Mouse (Mus musculus) hindbrain, embryonic 12.5 days (tissue): Measurements from ENCODE around the gene Abhd13. TPM values are rescaled to one million over a fixed set of nuclear protein-coding genes. Genes with fewer than 3 reads are reported as not detected.

Experiments used
- ATAC-seq: fragments of 200-750 bp; cut with Nextera tagmentation; 2 replicates; pipeline ENCODE4 v1.8.0; 2017; ENCODE audit warnings: moderate TSS enrichment; ENCODE audit not compliant: low FRiP score
- H3K27ac ChIP-seq: fragments of 300-500 bp; sonication (generic); 2 replicates; pipeline ENCODE4 v1.5.1; 2016; ENCODE audit warnings: mild to moderate bottlenecking
- H3K27me3 ChIP-seq: fragments of 300-500 bp; sonication (generic); 2 replicates; pipeline ENCODE4 v1.6.1; 2016; ENCODE audit warnings: mild to moderate bottlenecking
- H3K36me3 ChIP-seq: fragments of 300-500 bp; sonication (generic); 2 replicates; pipeline ENCODE4 v1.6.1; 2016; ENCODE audit warnings: mild to moderate bottlenecking
- H3K4me1 ChIP-seq: fragments of 300-500 bp; sonication (generic); 2 replicates; pipeline ENCODE4 v1.6.1; 2016
- H3K4me2 ChIP-seq: fragments of 300-500 bp; sonication (generic); replicated peaks from 2 replicates; pipeline ENCODE4 v1.6.1; 2016; ENCODE audit warnings: mild to moderate bottlenecking
- H3K4me3 ChIP-seq: fragments of 300-500 bp; sonication (generic); 2 replicates; pipeline ENCODE4 v1.5.1; 2016; ENCODE audit warnings: mild to moderate bottlenecking
- H3K9ac ChIP-seq: fragments of 300-500 bp; sonication (generic); 2 replicates; pipeline ENCODE4 v1.6.1; 2016; ENCODE audit warnings: mild to moderate bottlenecking, moderate library complexity
- H3K9me3 ChIP-seq: fragments of 300-500 bp; sonication (generic); replicated peaks from 2 replicates; pipeline ENCODE4 v1.6.1; 2016; ENCODE audit warnings: mild to moderate bottlenecking
- WGBS: fragments of 180-500 bp; shearing (Covaris S2); methylation state at CpG from one replicate; pipeline ENCODE4 v1.1.7; 2016; 5-methylcytosine and 5-hydroxymethylcytosine counted together
- polyA plus RNA-seq: library from polyadenylated mRNA; unstranded; fragments of >200 nt; fragmentation: Nextera tagmentation; extraction: Ambion mirVana; gene quantifications from 2 replicates; pipeline ENCODE4 v1.2.1, GENCODE M21; 2016

Abhd13 gene
- polyA plus RNA-seq = 19.2 and 21.3 TPM in 2 replicates

DNA sequence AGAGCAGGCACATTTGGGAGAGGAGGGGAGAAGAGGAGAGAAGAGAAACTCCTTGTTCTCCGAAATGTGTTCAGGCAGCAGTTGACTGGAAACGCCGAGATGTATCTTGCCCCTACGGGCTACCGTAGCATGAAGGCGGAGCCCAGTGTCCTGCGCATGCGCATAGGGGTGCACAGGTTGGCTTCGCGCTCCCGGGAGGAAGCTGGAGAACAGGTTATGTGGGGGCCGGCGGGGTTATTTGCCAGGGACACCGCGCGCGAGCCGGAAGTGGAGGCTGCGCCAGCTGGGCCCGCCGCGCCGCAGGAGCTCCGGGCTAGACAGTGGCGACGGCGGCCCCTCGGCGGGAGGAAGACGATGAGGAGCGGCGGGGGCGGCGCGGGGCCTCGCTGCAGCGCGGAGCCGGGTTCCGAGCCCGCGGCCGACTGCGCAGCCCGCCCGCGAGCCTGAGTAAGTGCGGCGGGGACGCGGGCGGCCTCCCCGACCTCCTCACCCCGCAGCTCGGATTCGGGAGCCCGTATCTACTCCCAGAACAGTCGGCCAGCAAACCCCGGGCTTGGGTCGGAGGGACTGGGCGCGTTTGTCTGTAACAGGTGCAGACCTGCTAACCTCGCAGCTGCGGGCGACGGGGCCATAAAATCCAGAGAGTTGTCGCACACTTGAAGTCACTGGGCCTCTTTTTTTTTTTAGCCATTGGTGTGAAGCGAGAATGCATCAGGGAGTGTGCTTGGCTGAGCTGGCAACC is at the start of gene Abhd13, which contains the start of gene Lig4:
Gene Abhd13, plus strand, starts transcription at position 135 of the 742 bp plus-strand sequence.
Gene Lig4, minus strand, starts transcription at position 114 of the 742 bp plus-strand sequence.
- Histone ChIP-seq H3K4me1 (peaks cover 33% of the 10 kb centered on the region), H3K4me3 (peak within 1 kb of the TSS; percentile 95), H3K36me3 (peaks cover 8% of the 10 kb centered on the region), H3K27me3 (no peaks in the 10 kb centered on the region), H3K4me2 (peak within 1 kb of the TSS; percentile 67), H3K9ac (peak within 1 kb of the TSS; percentile 95), H3K27ac (peak within 1 kb of the TSS; percentile 91), H3K9me3 (no peaks in the 10 kb centered on the region)
- WGBS = under 1% methylated on average over 56 of the region's 68 CpGs
- ATAC-seq = peak; percentile 55

DNA sequence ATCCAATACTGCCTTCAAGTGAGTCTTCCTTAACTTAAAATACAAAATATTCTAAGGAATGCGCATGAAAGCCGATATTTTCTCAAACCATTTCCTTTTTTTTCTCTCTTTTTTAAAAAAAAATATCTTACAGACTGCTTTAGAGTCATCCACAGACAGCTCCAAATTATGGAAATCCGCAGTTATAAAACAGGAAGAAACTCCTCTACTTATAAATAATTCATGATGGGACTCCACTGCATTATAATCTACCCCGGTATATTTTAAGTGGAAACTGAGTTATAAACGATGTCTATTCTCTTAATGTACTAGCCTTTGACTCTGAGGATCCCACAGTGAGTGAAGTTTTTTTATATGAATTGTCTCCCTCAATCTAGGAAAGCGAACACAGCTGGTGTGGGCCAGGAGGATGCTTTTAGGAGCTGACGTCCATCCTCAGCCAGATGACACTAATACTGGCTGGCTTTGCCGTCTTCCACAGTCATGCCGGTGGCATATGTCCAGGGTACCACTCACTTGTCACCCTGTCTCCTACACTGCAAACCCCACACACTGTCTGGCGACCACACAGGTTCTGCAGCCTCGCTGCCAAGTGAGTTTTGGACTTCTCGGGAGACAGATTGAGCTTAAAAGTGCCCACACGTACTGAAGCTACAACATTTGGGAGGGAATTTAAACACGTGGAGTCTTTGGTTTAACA is 47.6 kb upstream of the Abhd13 start:
- Histone ChIP-seq H3K27me3 (no peaks in the 10 kb centered on the region), H3K27ac (no peak overlapping the region), H3K36me3 (no peaks in the 10 kb centered on the region), H3K4me1 (no peaks in the 10 kb centered on the region), H3K4me3 (no peak overlapping the region), H3K9ac (no peak overlapping the region), H3K9me3 (no peaks in the 10 kb centered on the region), H3K4me2 (no peak overlapping the region)
- ATAC-seq = no peak
- WGBS = 81% methylated on average over 14 of the region's 14 CpGs

DNA sequence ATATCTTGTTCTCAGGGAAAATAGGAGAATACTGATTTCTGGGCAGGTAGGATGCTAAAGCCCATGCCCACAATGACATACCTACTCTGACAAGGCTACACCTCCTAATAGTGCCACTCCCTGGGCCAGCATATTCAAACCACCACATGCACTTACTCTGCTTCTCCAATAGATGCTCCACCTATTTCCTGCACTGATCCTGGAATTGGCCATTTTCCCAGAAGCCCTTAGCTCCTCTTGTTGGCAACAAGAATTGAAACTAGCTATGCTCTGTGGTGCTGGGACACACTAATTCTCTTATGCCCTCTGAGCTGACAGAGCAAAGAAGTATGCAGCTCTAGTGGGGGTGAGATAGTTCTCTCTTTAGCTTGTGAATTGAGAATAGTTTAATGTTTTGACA is 44.8 kb upstream of the Abhd13 start:
- Histone ChIP-seq H3K4me1 (no peaks in the 10 kb centered on the region), H3K4me3 (no peak overlapping the region), H3K27me3 (no peaks in the 10 kb centered on the region), H3K36me3 (no peaks in the 10 kb centered on the region), H3K27ac (no peak overlapping the region), H3K9me3 (no peaks in the 10 kb centered on the region), H3K9ac (no peak overlapping the region), H3K4me2 (no peak overlapping the region)
- ATAC-seq = no peak

GRCm38 (mm10) chr8:9934891-9935565 is 42.5 kb upstream of the Abhd13 start:
- 41% methylated on average over 10 of the region's 10 CpGs for WGBS
- Histone ChIP-seq H3K4me2 (no peak overlapping the region), H3K9ac (no peak overlapping the region), H3K9me3 (no peaks in the 10 kb centered on the region), H3K27ac (no peak overlapping the region), H3K4me1 (no peaks in the 10 kb centered on the region), H3K4me3 (no peak overlapping the region), H3K27me3 (no peaks in the 10 kb centered on the region), H3K36me3 (no peaks in the 10 kb centered on the region)
- ATAC-seq = peak; percentile 48; the same call in 1 of the 2 replicates

DNA sequence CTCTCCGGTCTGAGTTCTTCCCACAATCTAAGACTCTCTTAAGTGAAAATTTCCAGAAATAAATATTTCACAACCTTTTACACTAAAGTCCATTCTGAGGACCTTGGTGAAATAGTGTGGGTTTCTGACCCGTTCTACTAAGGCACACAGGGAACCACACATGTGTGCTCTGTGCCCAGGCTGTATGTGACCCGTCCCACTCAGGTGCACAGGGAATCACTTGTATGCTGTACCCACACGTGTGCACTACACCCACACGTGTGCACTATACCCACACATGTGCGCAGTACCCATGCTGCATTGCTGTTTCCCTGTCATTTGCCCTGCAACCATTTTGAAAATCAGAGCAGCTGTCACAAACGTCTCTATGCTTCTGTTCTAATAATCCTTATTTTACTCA is 41.9 kb upstream of the Abhd13 start:
- Histone ChIP-seq H3K4me3 (no peak overlapping the region), H3K27me3 (no peaks in the 10 kb centered on the region), H3K9ac (no peak overlapping the region), H3K9me3 (no peaks in the 10 kb centered on the region), H3K27ac (no peak overlapping the region), H3K4me1 (no peaks in the 10 kb centered on the region), H3K4me2 (no peak overlapping the region), H3K36me3 (no peaks in the 10 kb centered on the region)
- 0 out of 2 replicates have a peak, but pooled peaks have one; percentile 40 for ATAC-seq
- 70% methylated on average over 7 of the region's 7 CpGs for WGBS

DNA sequence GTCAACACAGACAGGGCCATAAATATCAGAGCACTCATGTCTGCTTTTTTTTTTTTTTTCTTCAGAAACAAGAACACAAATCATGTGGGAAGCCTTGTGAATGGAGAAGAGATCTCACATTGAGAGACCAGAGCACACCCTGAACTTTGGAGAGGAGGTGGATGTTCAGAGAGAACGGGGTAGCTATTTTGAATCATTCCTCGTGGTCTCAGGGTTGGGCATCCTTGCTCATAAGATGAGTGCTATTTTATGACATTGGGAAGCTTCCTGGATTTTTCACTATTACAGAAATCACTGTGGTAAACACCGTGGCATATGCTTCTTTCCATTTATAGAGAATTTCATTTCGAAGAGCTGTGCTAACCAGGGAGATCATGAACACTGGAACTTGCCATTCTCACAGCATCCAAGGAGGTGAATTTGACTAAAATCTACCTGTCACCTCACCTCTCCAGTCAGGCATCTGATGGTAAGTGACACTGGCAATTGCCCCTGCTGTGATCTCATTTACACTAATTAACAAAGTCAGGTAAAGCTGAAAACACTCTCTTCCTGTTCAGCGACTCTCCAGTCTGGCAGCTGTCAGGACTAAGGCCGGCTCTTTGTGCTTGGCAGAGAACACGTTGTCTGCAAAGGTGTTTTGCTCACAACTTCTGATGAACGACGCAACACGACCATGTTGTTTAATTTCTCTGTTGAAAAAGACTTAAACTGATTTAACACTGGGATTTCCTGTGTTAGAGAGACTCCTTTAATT is 28.2 kb upstream of the Abhd13 start:
- Histone ChIP-seq H3K27ac (no peak overlapping the region), H3K36me3 (no peaks in the 10 kb centered on the region), H3K9ac (no peak overlapping the region), H3K4me2 (no peak overlapping the region), H3K9me3 (no peaks in the 10 kb centered on the region; the same call in 1 of the 2 replicates), H3K4me3 (no peak overlapping the region), H3K4me1 (no peaks in the 10 kb centered on the region), H3K27me3 (no peaks in the 10 kb centered on the region)
- WGBS = 68% methylated on average over 10 of the region's 10 CpGs
- no peak for ATAC-seq

GRCm38 (mm10) chr8:9958338-9958737 is 19.2 kb upstream of the Abhd13 start:
- no peak overlapping the region for H3K4me2 ChIP-seq
- no peak for ATAC-seq
- H3K27me3 ChIP-seq = no peaks in the 10 kb centered on the region
- no peaks in the 10 kb centered on the region for H3K4me1 ChIP-seq
- H3K36me3 ChIP-seq = no peaks in the 10 kb centered on the region
- H3K9ac ChIP-seq = no peak overlapping the region
- no peak overlapping the region for H3K27ac ChIP-seq
- H3K4me3 ChIP-seq = no peak overlapping the region
- H3K9me3 ChIP-seq = no peaks in the 10 kb centered on the region
- WGBS = 65% methylated on average over 4 of the region's 4 CpGs

DNA sequence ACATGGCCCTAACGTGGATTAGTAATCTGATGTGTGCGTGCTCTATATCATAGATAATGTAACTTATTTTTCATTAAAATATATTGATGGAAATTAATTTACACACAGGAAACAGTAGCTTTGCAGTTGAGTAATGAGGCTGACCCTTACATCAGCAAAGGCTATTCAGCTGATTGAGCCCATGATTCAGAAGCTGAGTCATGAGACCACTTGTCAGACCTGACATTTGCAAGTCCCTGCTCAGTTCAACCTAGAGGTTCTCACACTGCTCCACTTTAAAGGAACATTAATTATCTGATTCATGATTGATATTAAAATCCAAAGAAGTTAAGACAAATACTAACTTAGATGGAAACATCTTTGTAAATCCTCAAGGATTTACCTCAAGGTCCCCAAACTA is 17.6 kb upstream of the Abhd13 start:
- no peak for ATAC-seq
- Histone ChIP-seq H3K9ac (no peak overlapping the region), H3K4me1 (no peaks in the 10 kb centered on the region), H3K36me3 (no peaks in the 10 kb centered on the region), H3K4me3 (no peak overlapping the region), H3K27me3 (no peaks in the 10 kb centered on the region), H3K27ac (no peak overlapping the region), H3K4me2 (no peak overlapping the region), H3K9me3 (no peaks in the 10 kb centered on the region)
- WGBS = 90% methylated on average over 2 of the region's 2 CpGs

DNA sequence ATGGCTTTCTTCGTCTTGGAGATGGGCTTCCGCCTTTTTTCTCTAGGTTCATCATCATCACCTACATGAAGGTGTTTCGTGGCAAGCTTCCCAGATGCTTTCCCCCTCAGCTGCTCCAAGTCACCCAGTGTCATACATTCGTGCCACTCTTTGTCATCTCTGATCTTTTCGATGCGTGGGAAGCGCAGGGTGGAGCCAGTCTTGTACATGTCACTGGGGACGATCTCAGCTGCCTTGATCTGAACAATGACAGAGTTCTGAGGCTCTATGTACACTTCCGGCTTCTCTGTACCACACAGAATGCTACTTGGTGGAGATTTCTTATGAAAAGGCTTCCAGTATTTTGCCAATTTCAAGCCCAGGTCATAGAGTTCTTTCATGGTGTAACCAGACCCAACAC is 5.6 kb upstream of the Abhd13 start:
- 96% methylated on average over 9 of the region's 9 CpGs for WGBS
- Histone ChIP-seq H3K36me3 (peaks cover 41% of the 10 kb centered on the region), H3K27me3 (no peaks in the 10 kb centered on the region), H3K4me1 (peaks cover 10% of the 10 kb centered on the region), H3K9ac (no peak overlapping the region), H3K4me2 (no peak overlapping the region), H3K27ac (no peak overlapping the region), H3K9me3 (no peaks in the 10 kb centered on the region), H3K4me3 (no peak overlapping the region)
- no peak for ATAC-seq

DNA sequence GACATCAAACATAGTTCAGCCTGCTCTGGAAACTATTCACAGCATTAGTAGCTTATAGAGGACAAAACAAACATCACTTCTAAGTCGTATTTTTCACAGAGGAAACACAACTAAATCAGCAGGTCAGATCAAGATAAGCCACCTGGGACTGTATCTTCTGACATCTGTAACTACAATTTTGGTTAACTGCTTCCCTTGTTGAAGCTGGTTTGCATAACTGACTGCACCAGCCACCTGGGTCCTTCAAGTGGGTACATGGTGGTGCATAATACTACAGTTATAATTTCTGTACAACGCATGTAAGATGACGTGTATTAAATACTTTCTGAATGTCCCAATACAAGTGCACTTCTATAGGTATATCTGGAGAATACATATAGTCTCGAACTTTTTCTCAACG is 2.2 kb upstream of the Abhd13 start:
- Histone ChIP-seq H3K4me2 (peak overlapping the region; percentile 67), H3K4me3 (peak overlapping the region; percentile 74), H3K27ac (no peak overlapping the region), H3K9me3 (no peaks in the 10 kb centered on the region), H3K27me3 (no peaks in the 10 kb centered on the region), H3K36me3 (peaks cover 28% of the 10 kb centered on the region), H3K9ac (peak overlapping the region; percentile 73), H3K4me1 (peaks cover 33% of the 10 kb centered on the region)
- 59% methylated on average over 5 of the region's 5 CpGs for WGBS
- no peak for ATAC-seq

DNA sequence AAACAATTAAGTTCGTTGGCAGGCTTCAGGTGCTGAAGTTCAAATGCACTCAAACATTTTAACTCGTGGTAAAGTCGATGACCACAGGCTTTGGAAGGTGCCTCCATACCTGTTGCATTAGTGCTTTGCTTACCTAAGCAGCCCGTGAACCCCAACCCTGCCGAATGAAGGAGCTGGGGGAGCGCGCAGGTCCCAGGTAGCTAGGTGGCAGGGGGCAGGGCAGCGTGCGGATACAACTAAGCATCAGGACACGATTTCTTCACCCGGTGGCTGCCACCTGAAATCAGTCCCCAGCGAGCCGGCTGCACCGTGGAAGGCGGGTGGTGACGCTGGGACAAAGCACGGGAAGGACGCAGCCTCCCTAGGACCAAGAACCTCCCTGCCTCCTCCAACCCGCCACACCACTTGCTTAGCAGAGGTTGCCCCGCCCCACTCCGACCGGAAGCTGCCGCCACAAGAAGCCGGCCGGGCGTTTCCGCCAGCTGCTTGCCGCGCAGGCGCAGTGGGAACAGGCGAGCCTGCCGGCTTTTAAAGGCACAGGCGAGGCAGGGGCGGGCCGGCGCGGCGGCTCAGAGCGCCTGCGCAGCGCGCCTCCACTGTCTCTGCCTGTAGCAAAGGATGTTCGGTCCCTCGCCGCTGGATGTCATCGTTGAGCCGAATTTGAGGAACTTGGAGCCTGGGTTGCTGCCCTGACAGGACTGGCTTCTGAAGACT is 1.5 kb upstream of the Abhd13 start:
- peaks cover 25% of the 10 kb centered on the region for H3K36me3 ChIP-seq
- H3K4me2 ChIP-seq = peak overlapping the region; percentile 67
- peak overlapping the region; percentile 74 for H3K4me3 ChIP-seq
- under 1% methylated on average over 47 of the region's 47 CpGs for WGBS
- H3K27me3 ChIP-seq = no peaks in the 10 kb centered on the region
- no peaks in the 10 kb centered on the region for H3K9me3 ChIP-seq
- H3K27ac ChIP-seq = peak overlapping the region; percentile 72
- peak overlapping the region; percentile 73 for H3K9ac ChIP-seq
- ATAC-seq = peak; percentile 96
- H3K4me1 ChIP-seq = peaks cover 33% of the 10 kb centered on the region
